Mouse (Mus musculus) urinary bladder, adult 2 months (tissue): ENCODE results near the gene Vmn2r53. TPM values are rescaled to one million over a fixed set of nuclear protein-coding genes. Genes with fewer than 3 reads are reported as not detected.
"Not testable (repeated sequence)": the region's sequence is repeated elsewhere in the genome, so short reads cannot be mapped to it uniquely, and the experiment has no call there.

Source experiments
- DNase-seq: peaks from one replicate; pipeline ENCODE4 v3.0.0; 2022; ENCODE audit warnings: low spot score
- polyA plus RNA-seq: library from polyadenylated mRNA; depleted of rRNA; stranded (reverse); fragments of >200 nt; gene quantifications from 2 replicates; pipeline ENCODE4 v1.2.3, GENCODE M21; 2012; rRNA removed

Gene Vmn2r53
- polyA plus RNA-seq, result under 0.01 TPM in 1 of 2 replicates, not detected in the other

GRCm38 (mm10) chr7:12608688-12609087, at the start of gene Vmn2r53:
Gene Vmn2r53, minus strand, starts transcription at chr7:12608788.
- DNase-seq, result no peak

DNA sequence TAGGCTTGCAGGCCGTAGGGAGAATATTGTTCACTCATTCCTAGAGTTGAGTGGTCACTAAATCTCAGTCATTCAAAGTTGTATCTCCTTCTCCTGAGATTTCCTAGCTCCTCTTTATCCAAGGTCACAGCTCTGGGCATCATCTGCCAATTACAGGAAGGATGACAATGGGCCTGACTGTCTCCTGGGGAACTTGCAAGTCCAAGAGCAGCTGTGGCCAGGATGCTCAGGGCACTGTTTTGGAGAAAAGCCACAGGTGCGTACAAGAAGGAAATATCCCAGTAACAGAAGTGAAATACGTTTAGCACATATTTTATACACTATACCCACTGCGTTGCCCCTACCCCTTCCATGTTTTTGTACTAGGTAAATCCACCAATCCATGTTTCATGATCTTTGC, 31.6 kb upstream of the Vmn2r53 start, which contains the start of gene Vmn2r54:
TSS of gene Vmn2r54 (minus strand) at position 101 of the 400 bp plus-strand sequence.
- DNase-seq, result not testable (repeated sequence)

Other genes starting within 250 kb of the Vmn2r53 start
- gene Vmn1r84, start 239.5 kb downstream of the Vmn2r53 start, polyA plus RNA-seq, result not detected in 2 replicates
- 1.8 and 2.0 TPM in 2 replicates for gene Zfp551, start 186.0 kb downstream of the Vmn2r53 start, polyA plus RNA-seq
- 7.1 and 8.2 TPM in 2 replicates for gene Zfp606, start 130.5 kb downstream of the Vmn2r53 start, polyA plus RNA-seq
- gene 2900092C05Rik, start 96.3 kb downstream of the Vmn2r53 start, polyA plus RNA-seq, result not detected in 2 replicates
- gene Vmn2r54, start 31.5 kb upstream of the Vmn2r53 start, polyA plus RNA-seq, result not detected in 2 replicates
- not detected in 2 replicates for gene Vmn2r55, start 76.2 kb upstream of the Vmn2r53 start, polyA plus RNA-seq
- gene Vmn2r56, start 126.2 kb upstream of the Vmn2r53 start, polyA plus RNA-seq, result not detected in 2 replicates
- gene Zscan18, start 194.8 kb upstream of the Vmn2r53 start, polyA plus RNA-seq, result 3.2 and 3.8 TPM in 2 replicates
- 12.3 and 13.9 TPM in 2 replicates for gene Zfp329, start 210.1 kb upstream of the Vmn2r53 start, polyA plus RNA-seq
- 21.9 and 22.2 TPM in 2 replicates for gene Zfp110, start 226.0 kb upstream of the Vmn2r53 start, polyA plus RNA-seq